Mouse (Mus musculus) kidney, embryonic 16.5 days (tissue): Measurements from ENCODE around the gene Bcl2. TPM values are rescaled to one million over a fixed set of nuclear protein-coding genes. Genes with fewer than 3 reads are reported as not detected.

Source experiments
- ATAC-seq: fragments of 200-750 bp; cut with Nextera tagmentation; 2 replicates; pipeline ENCODE4 v1.8.0; 2017; ENCODE audit warnings: moderate TSS enrichment; ENCODE audit not compliant: low FRiP score, low TSS enrichment
- H3K27ac ChIP-seq: fragments of 300-500 bp; sonication (generic); 2 replicates; pipeline ENCODE4 v1.5.1; 2014; ENCODE audit warnings: low read length
- H3K27me3 ChIP-seq: fragments of 300-500 bp; sonication (generic); 2 replicates; pipeline ENCODE4 v1.6.1; 2014; ENCODE audit warnings: low read length, control low read depth, mixed read lengths; ENCODE audit not compliant: insufficient read depth
- H3K36me3 ChIP-seq: fragments of 300-500 bp; sonication (generic); 2 replicates; pipeline ENCODE4 v1.6.1; 2014; ENCODE audit warnings: low read length, control low read depth, mixed read lengths; ENCODE audit not compliant: insufficient read depth
- H3K4me1 ChIP-seq: fragments of 300-500 bp; sonication (generic); 2 replicates; pipeline ENCODE4 v1.6.1; 2014; ENCODE audit warnings: low read length, control low read depth, mixed read lengths; ENCODE audit not compliant: insufficient read depth
- H3K4me2 ChIP-seq: fragments of 300-500 bp; sonication (generic); replicated peaks from 2 replicates; pipeline ENCODE4 v1.6.1; 2014; ENCODE audit warnings: low read depth, low read length
- H3K4me3 ChIP-seq: fragments of 300-500 bp; sonication (generic); 2 replicates; pipeline ENCODE4 v1.5.1; 2014; ENCODE audit warnings: mild to moderate bottlenecking, low read length
- H3K9ac ChIP-seq: fragments of 300-500 bp; sonication (generic); replicated peaks from 2 replicates; pipeline ENCODE4 v1.6.1; 2014; ENCODE audit warnings: low read length
- H3K9me3 ChIP-seq: fragments of 300-500 bp; sonication (generic); 2 replicates; pipeline ENCODE4 v1.6.1; 2016; ENCODE audit warnings: low read length, control low read depth
- WGBS: fragments of 180-500 bp; shearing (Covaris S2); extraction: QIAGEN DNeasy Blood & Tissue Kit; methylation state at CpG from one replicate; pipeline ENCODE4 v1.1.7; 2014; 5-methylcytosine and 5-hydroxymethylcytosine counted together
- polyA plus RNA-seq: library from polyadenylated mRNA; unstranded; fragments of >200 nt; fragmentation: Nextera tagmentation; extraction: Ambion mirVana; gene quantifications from 2 replicates; pipeline ENCODE4 v1.2.1, GENCODE M21; 2015

The Bcl2 gene
- polyA plus RNA-seq, 1 experiment from 2014 or later = 20.4 TPM

- Histone ChIP-seq H3K36me3 (no peaks in the 10 kb centered on the region), H3K9ac (no peak overlapping the region), H3K4me1 (peaks cover 10% of the 10 kb centered on the region), H3K4me3 (no peak overlapping the region), H3K27ac (no peak overlapping the region), H3K27me3 (no peaks in the 10 kb centered on the region), H3K4me2 (no peak overlapping the region), H3K9me3 (no peaks in the 10 kb centered on the region)
- WGBS = 76% methylated on average over 3 of the region's 3 CpGs
- ATAC-seq = no peak
Observed at GRCm38 (mm10) chr1:106682829-106683228, 31.2 kb downstream of the Bcl2 start.

DNA sequence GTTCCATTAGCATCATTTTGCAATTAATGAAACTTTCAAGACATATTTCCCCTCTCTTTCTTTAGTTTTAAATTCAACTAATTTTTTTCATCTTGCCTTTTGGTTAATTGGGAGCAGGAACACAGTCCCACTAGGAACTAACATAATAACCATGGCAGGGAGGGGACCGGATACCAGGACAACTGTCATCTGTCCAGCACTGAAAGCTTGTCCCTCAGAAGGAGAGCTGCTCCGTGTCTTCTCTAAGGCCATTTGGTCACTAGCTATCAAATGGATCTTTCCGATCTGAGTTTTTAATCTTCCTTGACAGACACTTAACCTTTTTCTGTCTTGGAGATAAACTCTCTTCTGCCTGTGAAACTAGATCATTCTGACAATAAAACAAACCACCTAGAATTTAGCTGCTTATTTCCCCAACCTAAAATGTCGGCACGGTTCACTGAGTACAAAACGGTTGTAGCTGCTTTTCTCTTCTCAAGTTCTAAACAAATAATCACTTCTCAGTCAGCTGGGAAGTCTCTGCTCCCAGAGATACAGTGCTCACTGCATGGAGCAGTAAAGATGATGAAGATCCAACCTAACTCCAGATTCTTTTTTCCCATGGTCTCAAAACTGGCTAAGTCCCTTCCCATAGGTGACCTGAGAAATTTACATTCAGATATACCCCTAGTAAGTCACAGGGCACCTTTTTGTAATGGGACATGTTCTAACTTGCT lies 34.1 kb downstream of the Bcl2 start:
- H3K9me3 ChIP-seq = no peaks in the 10 kb centered on the region
- H3K27me3 ChIP-seq = no peaks in the 10 kb centered on the region
- H3K27ac ChIP-seq = no peak overlapping the region
- ATAC-seq = peak; percentile 33; the same call in 1 of the 2 replicates
- no peak overlapping the region for H3K9ac ChIP-seq
- H3K4me3 ChIP-seq = no peak overlapping the region
- WGBS = 25% methylated on average over 6 of the region's 6 CpGs
- H3K36me3 ChIP-seq = no peaks in the 10 kb centered on the region
- no peak overlapping the region for H3K4me2 ChIP-seq
- H3K4me1 ChIP-seq = no peaks in the 10 kb centered on the region; the same call in 1 of the 2 replicates

DNA sequence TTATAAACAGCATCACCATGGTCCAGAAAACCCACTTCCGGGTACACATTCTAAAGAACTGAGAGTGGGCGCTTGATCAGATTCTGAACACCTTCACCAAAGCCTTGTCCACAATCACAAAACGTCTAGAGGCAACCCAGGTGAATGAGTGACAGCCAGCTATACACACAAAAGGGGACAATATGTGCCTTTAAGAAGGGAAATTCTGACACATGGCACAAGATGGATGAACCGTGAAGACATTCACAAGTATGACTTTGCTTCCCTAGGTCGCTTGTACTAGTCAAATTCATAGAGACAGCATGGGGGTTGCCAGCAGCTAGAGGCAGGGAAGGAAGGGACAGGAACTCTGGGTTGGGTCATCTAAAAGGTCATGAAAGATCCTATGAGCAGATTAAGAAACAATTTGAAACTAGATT lies 36.0 kb downstream of the Bcl2 start:
- no peaks in the 10 kb centered on the region; the same call in 1 of the 2 replicates for H3K4me1 ChIP-seq
- H3K9me3 ChIP-seq = no peaks in the 10 kb centered on the region
- no peak overlapping the region for H3K4me3 ChIP-seq
- H3K4me2 ChIP-seq = no peak overlapping the region
- no peak for ATAC-seq
- H3K27ac ChIP-seq = no peak overlapping the region
- no peaks in the 10 kb centered on the region for H3K27me3 ChIP-seq
- no peak overlapping the region for H3K9ac ChIP-seq
- no peaks in the 10 kb centered on the region for H3K36me3 ChIP-seq
- WGBS = 66% methylated on average over 5 of the region's 5 CpGs

GRCm38 (mm10) chr1:106666140-106667088 lies 47.7 kb downstream of the Bcl2 start:
- no peak overlapping the region for H3K4me3 ChIP-seq
- WGBS = 15% methylated on average over 8 of the region's 8 CpGs
- ATAC-seq = peak; percentile 95
- no peaks in the 10 kb centered on the region for H3K9me3 ChIP-seq
- H3K9ac ChIP-seq = no peak overlapping the region
- no peaks in the 10 kb centered on the region for H3K27me3 ChIP-seq
- peaks cover 34% of the 10 kb centered on the region for H3K4me1 ChIP-seq
- H3K36me3 ChIP-seq = no peaks in the 10 kb centered on the region
- H3K4me2 ChIP-seq = no peak overlapping the region
- peak overlapping the region; percentile 61 for H3K27ac ChIP-seq

- Histone ChIP-seq H3K36me3 (no peaks in the 10 kb centered on the region), H3K9me3 (no peaks in the 10 kb centered on the region), H3K27ac (no peak overlapping the region), H3K27me3 (no peaks in the 10 kb centered on the region), H3K4me3 (no peak overlapping the region), H3K4me1 (peaks cover 34% of the 10 kb centered on the region), H3K9ac (no peak overlapping the region), H3K4me2 (no peak overlapping the region)
- no peak for ATAC-seq
- 84% methylated on average over 1 of the region's 1 CpGs for WGBS
Observed at GRCm38 (mm10) chr1:106664978-106665377, 49.1 kb downstream of the Bcl2 start.

GRCm38 (mm10) chr1:106662486-106662885 lies 51.6 kb downstream of the Bcl2 start:
- no peak for ATAC-seq
- Histone ChIP-seq H3K4me3 (no peak overlapping the region), H3K9ac (no peak overlapping the region), H3K27ac (no peak overlapping the region), H3K4me1 (peaks cover 27% of the 10 kb centered on the region), H3K9me3 (no peaks in the 10 kb centered on the region), H3K36me3 (no peaks in the 10 kb centered on the region), H3K27me3 (no peaks in the 10 kb centered on the region), H3K4me2 (no peak overlapping the region)
- 47% methylated on average over 5 of the region's 5 CpGs for WGBS

GRCm38 (mm10) chr1:106658293-106658847 lies 55.7 kb downstream of the Bcl2 start:
- no peaks in the 10 kb centered on the region for H3K36me3 ChIP-seq
- WGBS = 89% methylated on average over 5 of the region's 5 CpGs

DNA sequence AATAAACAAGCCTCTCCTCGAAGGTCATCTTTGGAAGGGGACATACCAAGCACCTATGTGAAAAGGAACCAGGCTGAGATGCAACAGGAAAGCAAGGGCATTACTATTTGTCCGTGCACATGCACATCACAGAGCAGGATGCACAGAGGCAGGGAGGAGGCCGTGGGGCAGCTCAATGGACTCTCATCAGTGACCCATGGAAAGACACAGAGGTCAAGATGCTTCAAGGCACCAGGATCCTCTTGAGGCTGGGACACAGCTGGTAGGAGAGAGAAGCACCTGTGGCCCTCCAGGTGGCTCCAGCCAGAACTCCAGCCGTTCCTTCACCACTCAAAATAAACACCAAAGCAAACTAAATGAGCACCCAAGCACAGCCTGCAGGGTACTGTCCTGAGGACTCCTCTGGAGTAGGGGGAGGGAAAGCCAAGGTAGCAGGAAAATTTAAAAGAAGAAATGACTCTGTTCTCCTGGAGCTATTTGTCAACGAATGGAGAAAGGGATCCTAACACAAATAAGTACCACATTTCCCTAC lies 57.8 kb downstream of the Bcl2 start:
- H3K27ac ChIP-seq = peak overlapping the region; percentile 36; the same call in 1 of the 2 replicates
- H3K9me3 ChIP-seq = no peaks in the 10 kb centered on the region
- H3K4me3 ChIP-seq = no peak overlapping the region
- peaks cover 11% of the 10 kb centered on the region for H3K4me1 ChIP-seq
- 49% methylated on average over 5 of the region's 5 CpGs for WGBS
- peak; percentile 73 for ATAC-seq
- no peaks in the 10 kb centered on the region for H3K36me3 ChIP-seq
- no peak overlapping the region for H3K9ac ChIP-seq
- H3K4me2 ChIP-seq = no peak overlapping the region
- H3K27me3 ChIP-seq = no peaks in the 10 kb centered on the region

More at GRCm38 (mm10) chr1:106658293-106658847, 55.7 kb downstream of the Bcl2 start:
- Histone ChIP-seq H3K4me2 (no peak overlapping the region), H3K27me3 (no peaks in the 10 kb centered on the region), H3K9me3 (no peaks in the 10 kb centered on the region), H3K9ac (no peak overlapping the region), H3K27ac (no peak overlapping the region), H3K4me1 (peaks cover 13% of the 10 kb centered on the region), H3K4me3 (no peak overlapping the region)
- no peak for ATAC-seq

- no peak overlapping the region for H3K27ac ChIP-seq
- no peak overlapping the region for H3K4me3 ChIP-seq
- H3K9ac ChIP-seq = no peak overlapping the region
- H3K4me2 ChIP-seq = no peak overlapping the region
- H3K4me1 ChIP-seq = peaks cover 18% of the 10 kb centered on the region
- H3K27me3 ChIP-seq = no peaks in the 10 kb centered on the region
- WGBS = 90% methylated on average over 6 of the region's 6 CpGs
- no peaks in the 10 kb centered on the region for H3K36me3 ChIP-seq
- H3K9me3 ChIP-seq = no peaks in the 10 kb centered on the region
- no peak for ATAC-seq
Observed at GRCm38 (mm10) chr1:106654254-106654653, 59.8 kb downstream of the Bcl2 start.
